Mouse (Mus musculus) kidney, adult 9 months (tissue): ENCODE results near the gene Ddah2.

Experiments
- DNase-seq: peaks from one replicate; pipeline ENCODE4 v3.0.0; 2022

Gene Ddah2

GRCm38 (mm10) chr17:35052271-35052798 lies 6.5 kb upstream of the Ddah2 start:
- DNase-seq = no peak

DNA sequence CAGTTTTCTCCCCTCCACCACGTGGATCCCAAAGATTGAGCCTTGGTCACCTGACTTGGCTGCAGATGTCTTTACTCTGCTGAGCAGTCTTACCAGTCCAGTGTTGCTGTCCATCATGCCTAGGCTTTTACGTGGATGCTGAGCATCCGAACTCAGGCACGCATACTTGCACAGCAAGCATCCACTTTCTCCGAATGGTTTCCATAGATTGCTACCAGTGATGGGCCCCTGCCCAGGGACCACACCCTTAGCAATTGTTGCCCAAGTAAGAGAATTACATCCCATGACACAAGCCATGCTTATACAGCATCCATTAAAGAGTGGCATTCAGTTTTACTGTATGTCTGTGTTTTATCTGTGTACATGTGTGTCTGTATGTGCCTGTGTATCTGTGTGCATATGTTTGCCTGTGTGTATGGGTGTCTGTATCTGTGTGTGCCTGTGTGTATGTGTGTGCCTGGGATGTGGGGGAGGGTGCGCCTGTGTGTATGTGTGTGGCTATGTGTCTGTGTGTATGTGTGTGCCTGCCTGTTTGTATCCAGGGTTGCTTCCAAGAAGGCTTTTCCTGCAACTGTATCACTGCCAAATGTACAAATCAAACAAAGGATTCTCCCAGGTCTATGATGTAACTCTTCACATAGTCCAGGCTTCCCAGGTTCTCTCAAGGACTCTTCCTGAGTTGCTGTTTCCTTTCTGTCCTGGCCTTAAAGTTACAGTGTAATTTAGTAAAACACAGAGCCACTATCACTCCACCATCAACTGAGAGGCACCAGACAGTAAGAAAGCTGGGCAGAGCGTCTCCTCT lies 2.9 kb upstream of the Ddah2 start:
- no peak for DNase-seq

GRCm38 (mm10) chr17:35057090-35057489 lies 1.7 kb upstream of the Ddah2 start:
- no peak for DNase-seq

DNA sequence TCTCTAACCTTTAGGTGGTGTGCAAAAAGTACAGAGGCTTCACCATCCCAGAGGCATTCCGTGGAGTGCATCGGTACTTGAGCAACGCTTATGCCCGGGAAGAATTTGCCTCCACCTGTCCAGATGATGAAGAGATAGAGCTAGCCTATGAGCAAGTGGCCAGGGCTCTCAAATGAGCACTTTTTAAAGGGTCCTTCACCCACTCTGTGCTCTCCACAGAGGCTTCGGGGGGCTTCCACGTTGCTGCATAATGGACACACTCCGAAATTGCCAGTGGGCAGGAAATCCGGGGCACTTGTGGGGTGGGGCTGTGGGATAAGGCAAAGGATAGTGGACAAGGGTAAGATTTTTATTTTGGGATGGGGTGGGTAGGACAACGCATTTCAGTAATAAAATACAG lies 519 bp upstream of the Ddah2 start:
- DNase-seq = no peak

- DNase-seq = no peak
Measured at GRCm38 (mm10) chr17:35060071-35060470, 1.2 kb downstream of the Ddah2 start.

GRCm38 (mm10) chr17:35060737-35061297 lies 2.0 kb downstream of the Ddah2 start:
- DNase-seq = no peak

DNA sequence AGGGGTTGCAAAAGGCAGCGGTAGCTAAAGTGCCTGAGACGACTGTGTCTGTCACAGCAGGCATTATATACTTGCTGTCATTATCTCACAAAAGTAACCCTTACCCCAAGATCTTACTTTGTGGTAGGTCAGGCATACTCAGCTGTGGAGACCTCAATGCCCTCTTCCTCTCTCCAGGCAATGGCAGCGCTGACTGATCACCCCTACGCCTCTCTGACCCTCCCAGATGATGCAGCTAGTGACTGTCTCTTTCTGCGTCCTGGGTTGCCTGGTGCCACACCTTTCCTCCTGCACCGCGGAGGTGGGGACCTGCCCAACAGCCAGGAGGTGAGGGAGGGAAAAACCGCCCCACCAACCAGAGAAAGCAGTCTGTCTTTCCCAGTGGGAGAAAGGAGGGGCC lies 2.5 kb downstream of the Ddah2 start:
- DNase-seq = no peak

DNA sequence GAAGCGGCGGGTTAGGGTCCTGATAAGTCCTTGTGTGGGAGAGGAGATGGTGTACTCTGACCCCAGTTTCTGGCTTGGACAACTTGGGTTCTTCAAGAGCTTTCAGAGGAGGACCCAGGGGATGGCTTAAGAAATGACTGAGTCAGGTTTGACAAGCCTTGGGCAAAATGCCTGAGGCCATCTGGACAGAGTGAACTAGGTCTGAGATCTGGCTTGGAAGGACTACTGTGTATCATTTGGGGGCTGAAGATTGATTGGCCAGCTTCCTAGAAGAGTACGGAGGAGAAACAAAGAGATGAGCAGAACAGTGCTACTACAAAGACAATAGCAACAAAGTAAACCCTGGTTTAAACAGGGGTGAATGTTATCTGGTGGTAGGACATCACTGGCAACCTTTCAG lies 4.6 kb downstream of the Ddah2 start:
- no peak for DNase-seq

- DNase-seq = no peak
Measured at GRCm38 (mm10) chr17:35064378-35064877, 5.6 kb downstream of the Ddah2 start.

- peak; percentile 76 for DNase-seq
Measured at GRCm38 (mm10) chr17:35064951-35065947, 6.4 kb downstream of the Ddah2 start, which contains the start of gene Ly6g6c. TSS of gene Ly6g6c (plus strand) at chr17:35065388.

GRCm38 (mm10) chr17:35066084-35066483 lies 7.2 kb downstream of the Ddah2 start, which contains the start of gene Mpig6b:
TSS of gene Mpig6b (minus strand) at chr17:35066184.
- no peak for DNase-seq

DNA sequence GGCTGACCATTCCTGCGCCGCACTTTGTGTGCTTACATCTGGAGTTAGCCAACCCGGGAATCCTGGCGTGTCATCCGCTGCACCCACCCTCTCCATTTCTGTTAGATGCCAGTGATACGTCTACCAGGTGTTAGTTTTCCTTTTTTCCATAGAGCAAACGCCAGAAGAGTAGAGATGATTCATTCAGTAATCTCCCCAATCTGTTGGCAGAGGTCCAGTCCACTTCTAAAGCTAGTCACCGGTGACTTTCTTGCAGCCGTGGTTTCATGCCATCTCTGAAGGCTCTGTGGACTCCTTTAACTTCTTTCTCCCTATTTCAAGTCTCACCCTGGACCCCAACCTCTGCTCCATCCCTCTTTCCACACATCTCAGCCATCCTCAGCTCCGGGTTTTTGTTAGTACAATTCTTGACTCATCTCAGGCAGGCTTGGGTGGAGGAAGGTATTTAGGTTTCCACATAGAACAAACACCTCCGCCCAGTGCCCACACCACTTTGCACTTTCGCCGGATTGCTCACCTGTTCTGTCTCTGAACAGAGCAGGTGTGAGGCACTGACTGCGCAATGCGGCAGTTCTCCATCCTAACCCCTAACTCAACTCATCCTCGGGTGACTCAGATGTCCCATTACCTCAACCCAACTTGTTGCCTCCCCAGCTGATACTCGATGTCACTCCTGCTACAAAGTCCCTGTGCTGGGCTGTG lies 9.5 kb downstream of the Ddah2 start:
- no peak for DNase-seq

DNA sequence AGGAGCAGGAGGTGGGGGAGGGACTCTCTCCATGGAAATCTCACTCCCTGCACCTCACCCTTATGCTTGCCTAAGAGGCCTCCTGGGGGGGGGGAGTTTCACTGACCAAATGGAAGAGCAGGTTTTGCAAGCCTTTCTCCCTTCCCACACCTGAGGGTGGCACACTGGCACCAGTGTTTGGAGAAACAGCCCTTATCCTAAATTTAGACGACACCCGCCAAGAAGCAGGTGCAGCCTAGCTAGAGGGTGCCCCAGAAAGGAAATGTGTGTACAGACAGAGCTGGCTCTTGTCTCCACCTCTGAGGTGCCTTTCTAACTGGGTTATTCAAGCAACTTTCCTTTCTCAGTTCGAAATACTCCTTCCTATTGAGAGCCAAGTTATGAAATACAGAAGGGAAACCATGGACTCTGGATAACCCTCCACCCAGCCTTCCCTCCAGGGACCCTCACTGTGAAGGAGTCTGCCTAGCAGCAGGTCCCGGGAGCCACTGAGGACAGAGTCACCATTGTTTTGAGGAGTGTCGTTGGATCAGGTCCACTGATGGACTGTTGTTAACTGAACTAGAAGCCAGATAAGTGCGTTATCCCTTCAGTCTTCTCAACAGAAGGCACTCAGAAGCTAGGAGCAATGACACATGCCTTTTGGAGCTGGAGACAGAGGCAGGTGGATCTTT lies 11.9 kb downstream of the Ddah2 start:
- DNase-seq = no peak

GRCm38 (mm10) chr17:35071454-35071853 lies 12.6 kb downstream of the Ddah2 start:
- no peak for DNase-seq

- DNase-seq = no peak
Measured at GRCm38 (mm10) chr17:35074097-35074496, 15.3 kb downstream of the Ddah2 start.

- DNase-seq = no peak
Measured at GRCm38 (mm10) chr17:35076507-35077176, 17.8 kb downstream of the Ddah2 start, which contains the start of gene Ly6g6e. TSS of gene Ly6g6e (plus strand) at chr17:35076902.

DNA sequence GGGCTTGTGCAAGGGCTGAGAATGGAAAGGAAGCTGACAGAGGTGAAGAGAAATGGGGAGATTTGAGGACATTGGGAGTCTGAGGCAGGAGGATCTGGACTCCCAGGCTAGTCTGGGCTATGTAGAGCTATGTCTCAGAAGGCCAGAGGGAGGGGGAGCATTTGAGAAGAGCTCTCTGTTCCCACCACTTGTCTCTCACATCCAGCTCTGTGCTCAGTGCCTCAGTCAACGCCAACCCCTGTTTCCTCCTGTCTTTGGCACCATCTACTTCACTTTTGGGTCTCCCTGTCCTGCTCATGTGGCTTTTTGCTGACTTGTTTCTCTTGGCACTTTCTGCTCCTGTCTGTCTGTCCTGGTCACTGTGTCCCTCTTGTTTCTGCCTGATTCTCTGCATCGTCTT lies 18.4 kb downstream of the Ddah2 start:
- no peak for DNase-seq

GRCm38 (mm10) chr17:35077786-35078233 lies 19.0 kb downstream of the Ddah2 start, which contains the start of gene Ly6g6d:
TSS of gene Ly6g6d (minus strand) at chr17:35078065.
- peak; percentile 75 for DNase-seq

DNA sequence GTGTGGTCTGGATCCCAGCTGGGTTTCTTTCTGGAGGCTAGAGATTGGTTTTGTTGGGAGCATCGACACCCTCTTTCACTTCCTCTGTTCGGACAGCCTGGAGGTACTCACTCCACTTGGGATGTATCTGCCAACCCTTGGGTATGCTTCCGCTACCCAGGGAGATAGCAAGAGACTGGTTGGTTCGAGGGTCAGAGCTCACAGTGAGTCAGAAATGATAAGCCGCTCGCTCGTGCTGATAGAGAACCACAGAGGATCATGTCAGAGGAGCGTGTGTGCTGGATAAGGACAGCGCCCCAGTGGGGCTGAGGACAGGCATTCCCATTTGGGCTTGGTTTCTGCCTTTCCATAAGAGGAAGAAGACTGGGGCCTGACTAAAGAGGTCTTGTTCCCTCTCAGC lies 20.9 kb downstream of the Ddah2 start:
- no peak for DNase-seq

DNA sequence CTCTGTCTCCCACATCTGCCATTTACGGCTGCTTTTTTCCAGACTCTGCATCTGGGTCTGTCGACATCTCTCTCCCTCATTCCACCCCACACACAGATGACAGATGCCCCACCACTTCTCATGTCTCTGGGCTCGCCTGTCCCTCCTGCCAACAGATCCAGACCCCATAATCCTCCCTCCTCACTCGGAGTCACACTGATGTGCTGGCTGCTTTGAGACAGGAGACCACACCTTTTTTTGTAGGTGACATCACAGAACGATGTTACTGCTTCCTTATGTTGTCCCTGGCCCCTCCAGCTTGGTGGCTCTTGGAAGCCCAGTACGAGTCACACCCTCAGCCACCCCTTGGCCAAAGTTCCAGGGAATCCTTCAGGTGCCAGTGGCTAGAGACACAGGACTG lies 21.4 kb downstream of the Ddah2 start:
- no peak for DNase-seq

DNA sequence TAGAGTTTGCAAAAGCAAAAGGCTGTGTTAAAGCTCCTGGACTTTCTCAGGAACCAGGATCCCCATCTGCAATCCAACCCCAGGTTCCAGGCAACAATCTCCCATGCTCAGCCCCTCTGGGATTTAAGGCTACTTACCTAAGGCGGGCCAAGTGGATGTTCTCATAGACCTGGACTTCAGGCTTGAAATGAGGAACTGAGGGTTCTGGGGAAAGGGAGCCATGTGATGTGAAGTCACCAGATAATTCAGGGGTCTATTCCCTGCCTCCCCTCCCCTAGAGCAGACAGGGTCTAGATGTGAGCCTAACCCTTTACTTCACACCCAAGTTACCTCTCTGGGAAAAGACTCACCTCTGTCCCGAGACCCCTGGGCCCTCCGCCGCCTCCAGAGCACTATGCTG lies 21.9 kb downstream of the Ddah2 start:
- DNase-seq = no peak
